Mouse (Mus musculus) kidney, adult 2 months (tissue): Measurements from ENCODE around the gene Zc3h4.

ENCODE experiments used
- CTCF ChIP-seq: fragments of 200-500 bp; conservative IDR thresholded peaks from 2 replicates; pipeline ENCODE4 v1.5.1; 2011; ENCODE audit warnings: low read depth, mild to moderate bottlenecking, control low read depth, low read length, moderate library complexity, mixed read lengths; ENCODE audit not compliant: insufficient read depth, insufficient read length
- POLR2A ChIP-seq: fragments of 200-500 bp; IDR thresholded peaks from one replicate; pipeline ENCODE4 v1.6.1; 2011; ENCODE audit warnings: low read depth, low read length, control low read depth

DNA sequence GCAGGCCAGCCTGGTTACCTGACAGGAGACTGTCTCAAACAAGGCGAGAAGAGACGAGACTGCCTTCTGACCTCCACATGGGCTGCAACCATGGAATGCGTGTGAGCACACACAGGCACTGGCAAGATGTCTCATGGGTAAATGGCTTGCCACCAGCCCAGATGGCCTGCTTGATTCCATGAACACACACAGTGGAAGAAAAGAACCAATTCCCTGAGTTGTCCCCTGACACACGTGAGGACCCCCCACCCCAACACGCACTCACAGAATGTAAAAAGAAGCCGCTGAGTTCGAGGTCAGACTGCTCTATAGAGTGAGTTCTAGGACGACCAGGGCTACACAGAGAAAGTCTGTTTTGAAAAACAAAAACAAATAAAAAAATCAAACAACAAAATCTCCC lies 76.9 kb downstream of the Zc3h4 start, which contains the start of gene Npas1:
- no peak for TF ChIP-seq CTCF
- no peak for TF ChIP-seq POLR2A
